Mouse (Mus musculus): ENCODE results near the gene Nek10.
"Not testable (repeated sequence)": the region's sequence is repeated elsewhere in the genome, so short reads cannot be mapped to it uniquely, and the experiment has no call there.

The Nek10 gene

GRCm38 (mm10) chr14:14870463-14870862 lies 67.2 kb downstream of the Nek10 start:
- DNase-seq (ENCODE audit: low read depth, low spot score), result no peak

DNA sequence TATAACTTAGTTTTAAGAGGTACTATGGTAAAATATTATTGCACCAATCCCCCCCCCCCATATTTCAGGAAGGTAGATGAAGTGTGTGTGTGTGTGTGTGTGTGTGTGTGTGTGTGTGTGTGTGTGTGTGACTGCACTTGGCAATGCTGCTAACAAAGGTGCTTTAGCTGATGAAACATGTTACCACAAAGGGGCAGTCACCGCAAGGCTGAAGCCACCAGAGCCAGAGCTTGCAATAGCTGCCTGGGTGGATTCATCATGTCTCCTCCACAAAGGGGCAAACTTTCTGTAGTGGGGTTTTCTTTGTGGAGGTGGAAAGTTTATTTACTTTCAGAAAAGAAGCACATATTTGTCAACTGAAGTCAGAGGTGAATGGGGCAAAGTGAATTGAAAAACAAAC lies 67.9 kb downstream of the Nek10 start:
- DNase-seq (ENCODE audit: low read depth, low spot score), result no peak

- no peak for DNase-seq (ENCODE audit: low read depth, low spot score)
Measured at GRCm38 (mm10) chr14:14871700-14872099, 68.5 kb downstream of the Nek10 start.

- no peak for DNase-seq (ENCODE audit: low read depth, low spot score)
Measured at GRCm38 (mm10) chr14:14893932-14894652, 90.9 kb downstream of the Nek10 start.

DNA sequence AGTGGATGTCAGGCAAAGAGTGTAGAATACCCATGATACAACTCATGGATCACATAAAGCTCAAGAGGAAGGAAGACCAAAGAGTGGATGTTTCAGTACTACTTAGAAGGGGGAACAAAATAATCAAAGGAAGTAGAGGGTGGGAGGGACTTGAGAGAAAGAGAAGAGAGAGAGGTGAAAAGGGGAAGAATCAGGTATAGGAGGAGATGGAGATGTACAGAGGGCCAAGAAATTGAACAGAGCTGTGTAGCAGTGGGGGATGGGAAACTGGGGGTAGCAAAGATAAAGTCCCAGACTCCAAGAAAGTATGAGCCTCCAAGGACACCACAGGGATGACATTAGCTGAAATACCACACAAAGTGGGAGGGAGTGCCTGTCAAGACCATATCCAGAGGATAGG lies 91.6 kb downstream of the Nek10 start:
- no peak for DNase-seq (ENCODE audit: low read depth, low spot score)

DNA sequence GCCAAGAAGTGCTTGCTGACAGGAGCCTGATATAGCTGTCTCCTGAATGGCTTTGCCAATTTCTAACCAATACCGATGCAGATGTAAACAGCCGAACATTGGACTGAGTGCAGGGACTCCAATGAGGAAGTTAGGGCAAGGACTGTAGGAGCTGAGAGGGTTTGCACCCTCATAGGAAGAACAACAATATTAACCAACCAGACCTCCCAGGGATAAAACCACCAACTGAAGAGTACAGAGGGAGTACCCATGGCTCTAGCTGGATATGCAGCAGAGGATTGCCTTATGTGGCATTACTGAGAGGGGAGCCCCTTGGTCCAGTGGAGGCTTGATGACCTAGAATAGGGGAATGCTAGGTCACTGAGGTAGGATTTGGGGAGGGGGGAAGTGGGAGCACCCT lies 92.1 kb downstream of the Nek10 start:
- no peak for DNase-seq (ENCODE audit: low read depth, low spot score)

- DNase-seq (ENCODE audit: low read depth, low spot score), result no peak
Measured at GRCm38 (mm10) chr14:14896399-14897136, 93.4 kb downstream of the Nek10 start.

- peak; percentile 60 for DNase-seq (ENCODE audit: low read depth, low spot score)
Measured at GRCm38 (mm10) chr14:14904750-14905529, 101.7 kb downstream of the Nek10 start.

GRCm38 (mm10) chr14:14905530-14905852 lies 102.3 kb downstream of the Nek10 start:
- no peak for DNase-seq (ENCODE audit: low read depth, low spot score)

- DNase-seq (ENCODE audit: low read depth, low spot score), result no peak
Measured at GRCm38 (mm10) chr14:14925615-14926014, 122.4 kb downstream of the Nek10 start.

DNA sequence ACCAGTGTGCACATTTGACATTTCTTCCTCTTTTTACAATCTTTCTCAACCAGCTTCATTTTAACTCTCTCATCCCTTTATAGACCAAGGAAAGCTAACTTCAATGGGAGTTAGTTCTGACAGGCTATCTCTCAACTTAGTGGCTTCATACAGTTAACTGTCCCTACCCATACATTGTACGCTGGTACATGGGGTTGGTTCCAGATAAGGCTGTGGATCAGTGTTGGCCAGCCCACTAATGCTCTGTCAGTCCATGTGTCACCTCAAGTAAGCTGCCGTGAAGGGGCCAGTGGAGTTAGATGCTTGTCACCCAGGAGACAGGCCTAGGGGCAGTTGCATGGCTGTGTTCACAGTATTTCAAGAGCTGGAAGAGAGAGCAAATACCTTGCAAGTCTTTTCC lies 124.3 kb downstream of the Nek10 start:
- DNase-seq (ENCODE audit: low read depth, low spot score), result no peak

- DNase-seq (ENCODE audit: low read depth, low spot score), result no peak
Measured at GRCm38 (mm10) chr14:14934977-14935376, 131.8 kb downstream of the Nek10 start.

DNA sequence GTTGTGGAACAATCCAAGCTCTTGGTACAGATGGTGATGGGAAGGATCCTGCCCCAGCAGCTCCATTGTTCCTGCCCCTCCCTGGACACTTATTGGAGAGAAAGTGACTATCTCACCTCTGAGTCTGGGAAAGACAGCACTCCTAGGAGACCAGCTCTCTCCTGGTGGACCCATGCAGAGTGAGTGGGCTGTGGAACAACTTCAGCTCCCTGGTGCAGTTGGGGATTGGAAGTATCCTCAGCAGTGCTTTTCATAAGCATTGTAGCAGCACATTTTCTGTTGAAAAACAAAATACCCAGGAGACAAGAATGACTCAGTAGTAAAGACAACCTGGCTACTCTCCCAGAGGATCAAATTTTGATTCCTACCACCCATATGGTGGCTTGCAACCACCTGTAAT lies 142.7 kb downstream of the Nek10 start:
- peak; percentile 32 for DNase-seq (ENCODE audit: low read depth, low spot score)

DNA sequence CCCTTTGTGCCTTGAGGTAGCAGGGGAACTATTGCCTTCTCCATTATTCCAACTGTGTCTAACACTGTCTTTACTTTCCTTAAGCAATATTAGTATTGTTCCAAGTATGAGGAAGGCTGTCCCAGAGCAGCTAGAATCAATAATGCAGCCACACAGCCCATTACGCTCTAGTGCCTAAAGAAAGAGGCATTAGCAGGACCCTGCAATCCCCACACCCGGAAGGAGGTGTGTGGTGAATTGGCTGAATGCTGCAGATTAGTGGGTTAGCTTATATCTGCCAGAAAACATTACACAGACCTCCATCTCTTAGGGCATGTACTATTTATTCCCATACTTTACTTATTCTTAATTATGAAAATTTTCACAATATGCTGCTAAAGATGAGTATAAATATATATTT lies 145.8 kb downstream of the Nek10 start:
- no peak for DNase-seq (ENCODE audit: low read depth, low spot score)

GRCm38 (mm10) chr14:14951808-14952207 lies 148.6 kb downstream of the Nek10 start:
- no peak for DNase-seq (ENCODE audit: low read depth, low spot score)

DNA sequence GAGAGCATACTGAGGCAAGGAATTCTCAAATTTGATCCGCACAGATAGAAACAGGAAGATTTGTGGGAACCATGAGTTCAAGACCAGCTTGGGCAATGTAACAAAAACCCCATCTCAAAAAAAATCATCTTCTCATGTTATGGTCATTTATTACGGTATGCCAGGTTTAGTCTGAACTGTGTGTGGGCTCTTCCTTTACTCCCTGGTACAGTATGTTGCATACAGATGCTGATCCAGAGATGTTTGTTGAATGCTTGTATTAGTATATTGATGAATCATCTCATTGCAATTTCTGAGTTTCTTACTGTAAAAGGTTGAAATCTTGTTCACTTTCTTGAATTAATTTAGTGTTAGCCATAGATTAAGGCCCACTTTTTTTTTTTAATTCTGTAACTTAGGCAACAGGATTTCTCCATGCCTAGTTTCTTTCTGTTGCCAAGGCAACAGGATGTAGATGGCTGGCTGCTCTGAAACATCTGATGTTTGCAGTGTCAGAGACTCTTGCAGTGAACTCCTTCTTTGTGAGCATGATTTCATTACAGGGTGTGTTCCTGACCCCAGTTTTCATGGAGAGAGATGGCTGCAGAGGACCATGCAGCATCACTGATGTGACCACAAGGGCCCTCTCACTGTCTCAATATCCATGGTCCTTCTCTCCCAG lies 156.7 kb downstream of the Nek10 start:
- DNase-seq (ENCODE audit: low read depth, low spot score), result no peak

GRCm38 (mm10) chr14:14960441-14960988 lies 157.3 kb downstream of the Nek10 start:
- no peak for DNase-seq (ENCODE audit: low read depth, low spot score)

DNA sequence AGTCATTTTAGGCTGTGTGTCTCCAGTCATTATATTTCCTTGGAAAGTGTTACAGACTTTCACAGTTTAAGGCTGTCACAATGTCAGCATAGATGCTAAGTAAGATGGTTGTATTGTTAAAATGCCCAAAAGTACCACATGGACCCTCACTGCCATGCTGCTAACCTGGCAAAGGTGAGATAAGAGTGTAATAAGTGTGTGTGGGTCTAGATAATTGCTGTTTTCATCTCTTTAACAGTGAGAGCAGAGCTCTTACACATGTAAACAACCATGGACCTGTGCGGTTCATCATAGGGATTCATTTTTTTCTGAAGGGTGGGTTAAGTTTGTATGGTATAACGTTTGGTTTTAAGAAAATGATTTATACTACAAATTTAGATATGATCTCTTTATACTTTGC lies 167.4 kb downstream of the Nek10 start:
- no peak for DNase-seq (ENCODE audit: low read depth, low spot score)

- peak; percentile 8 for DNase-seq (ENCODE audit: low read depth, low spot score)
Measured at GRCm38 (mm10) chr14:14971056-14971455, 167.8 kb downstream of the Nek10 start.

GRCm38 (mm10) chr14:14974156-14974555 lies 170.9 kb downstream of the Nek10 start:
- DNase-seq (ENCODE audit: low read depth, low spot score), result no peak

- not testable (repeated sequence) for DNase-seq (ENCODE audit: low read depth, low spot score)
Measured at GRCm38 (mm10) chr14:14984106-14984505, 180.9 kb downstream of the Nek10 start.

Data from 3T3-L1 (cell line).